Mouse (Mus musculus) spleen, postnatal 4 days (tissue): ENCODE data around the gene Sim2.
A peak's percentile ranks its signal among the peaks of the same experiment; 100 is the strongest.

Source experiments
- DNase-seq, 2 experiments: peaks; one replicate each; pipeline ENCODE4 v3.0.0; 2022; ENCODE audit warnings: low spot score in 2 of 2

Gene Sim2

DNA sequence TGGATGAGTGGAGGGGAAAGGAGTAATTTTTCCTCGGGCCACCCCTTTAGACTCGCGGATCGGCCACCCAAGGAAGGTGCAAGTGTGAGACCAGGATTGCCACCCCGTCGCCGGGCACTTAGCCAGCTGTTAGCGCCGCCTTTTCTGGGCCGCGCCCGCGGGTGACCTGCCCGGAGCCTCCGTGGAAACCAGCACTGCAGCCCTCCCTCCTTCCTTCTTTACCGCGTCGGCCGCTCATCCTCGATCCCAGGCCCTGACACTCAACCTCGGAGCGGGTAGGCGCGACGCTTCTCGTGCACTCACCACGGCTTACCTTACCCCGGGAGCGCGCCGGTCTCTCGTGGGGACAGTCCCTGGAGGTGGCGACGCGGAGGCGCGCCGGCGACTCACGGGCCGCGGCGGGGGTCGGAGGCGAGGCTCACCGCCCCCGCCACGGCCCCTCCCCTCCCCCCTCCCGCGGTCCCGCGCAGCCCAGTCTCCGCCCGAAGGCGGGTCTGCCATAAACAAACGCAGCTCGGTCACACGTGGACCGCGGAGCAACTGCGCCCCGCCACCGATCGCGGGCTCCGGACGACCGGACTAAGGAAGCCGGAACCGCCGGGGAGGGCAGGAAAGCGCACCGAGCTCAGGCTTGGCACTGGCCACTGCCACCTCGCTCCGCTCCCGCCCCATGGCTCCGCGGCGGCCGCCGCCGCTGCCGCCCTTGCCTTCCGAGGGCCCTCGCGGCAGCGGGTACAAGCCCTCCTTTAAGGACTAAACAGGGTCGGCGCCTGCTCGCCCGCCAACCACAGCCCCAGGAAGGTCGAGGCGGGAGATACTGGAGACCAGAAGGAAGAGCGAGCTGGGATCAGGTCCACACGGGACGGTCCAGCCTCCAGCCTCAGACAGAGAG, at the start of gene Sim2:
TSS of gene Sim2 (plus strand) at position 221 of the 892 bp plus-strand sequence.
- no peak for DNase-seq

DNA sequence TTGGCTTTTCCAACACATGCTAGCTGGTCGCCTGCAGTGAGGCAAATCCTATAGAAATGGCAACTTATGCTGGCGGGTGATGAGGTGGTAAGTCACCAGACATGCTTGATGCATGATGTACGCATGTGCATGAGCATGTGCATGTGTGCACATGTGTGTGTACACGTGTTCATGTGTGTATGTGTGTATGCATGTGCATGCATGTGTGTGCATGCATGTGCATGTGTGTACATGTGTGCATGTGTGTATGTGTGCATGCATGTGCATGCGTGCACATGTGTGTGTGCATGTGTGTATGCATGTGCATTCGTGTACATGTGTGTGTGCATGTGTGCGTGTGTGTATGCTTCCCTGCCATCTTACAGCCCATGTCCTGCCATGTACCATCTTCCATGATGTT, 47.5 kb upstream of the Sim2 start:
- DNase-seq: no peak

DNA sequence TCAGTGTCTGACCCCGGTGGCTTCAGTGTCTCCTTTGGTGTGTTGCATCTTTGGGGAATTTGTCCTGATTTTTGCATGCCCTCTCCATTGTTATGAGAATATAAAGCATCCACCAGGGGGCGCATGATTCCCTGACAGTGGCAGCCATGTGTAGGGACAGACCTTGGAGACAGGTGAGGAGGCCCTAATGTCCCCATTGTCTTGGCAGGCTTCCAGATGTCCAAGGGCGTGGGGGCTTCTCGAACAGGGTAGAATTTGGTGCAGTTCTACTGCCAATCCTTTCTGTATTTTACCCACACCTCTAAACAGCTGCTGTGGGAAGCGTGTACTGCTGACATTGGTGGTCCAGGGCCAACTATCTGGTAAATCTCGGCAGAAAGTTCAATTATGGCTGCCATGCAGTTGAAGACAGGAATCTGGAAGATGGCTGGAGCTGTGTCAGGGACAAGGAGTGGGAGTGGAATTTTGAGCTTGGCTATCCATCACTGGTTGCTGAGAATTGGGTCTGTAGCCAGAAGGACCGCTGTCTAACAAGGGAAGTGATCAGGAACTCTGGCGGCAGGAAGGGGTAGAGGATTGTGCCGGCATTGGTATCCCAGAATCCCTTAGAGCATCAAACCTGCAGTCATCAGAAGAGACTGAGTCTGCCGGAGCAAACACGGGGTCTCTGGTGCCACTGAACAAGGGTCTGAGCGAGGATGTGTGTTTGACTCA, 46.3 kb upstream of the Sim2 start:
- DNase-seq: peak; percentile 50 to 83

DNA sequence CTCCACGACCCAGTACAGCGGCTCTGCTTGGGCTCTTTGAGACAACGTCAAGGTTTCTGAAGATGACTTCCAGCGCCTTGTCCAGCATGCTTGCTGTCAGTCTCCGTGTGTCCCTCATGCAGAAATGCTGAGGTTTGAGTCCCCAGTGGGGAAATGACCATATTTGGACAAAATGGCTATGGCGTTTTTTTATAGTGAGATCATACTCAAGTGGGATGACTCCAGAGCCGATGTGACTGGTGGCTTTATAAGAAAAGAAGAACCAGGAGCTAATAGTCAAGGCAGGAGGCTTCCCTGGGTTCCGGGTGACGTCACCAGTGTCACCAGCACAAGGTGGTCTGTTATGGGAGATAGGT, 45.8 kb upstream of the Sim2 start:
- no peak for DNase-seq

DNA sequence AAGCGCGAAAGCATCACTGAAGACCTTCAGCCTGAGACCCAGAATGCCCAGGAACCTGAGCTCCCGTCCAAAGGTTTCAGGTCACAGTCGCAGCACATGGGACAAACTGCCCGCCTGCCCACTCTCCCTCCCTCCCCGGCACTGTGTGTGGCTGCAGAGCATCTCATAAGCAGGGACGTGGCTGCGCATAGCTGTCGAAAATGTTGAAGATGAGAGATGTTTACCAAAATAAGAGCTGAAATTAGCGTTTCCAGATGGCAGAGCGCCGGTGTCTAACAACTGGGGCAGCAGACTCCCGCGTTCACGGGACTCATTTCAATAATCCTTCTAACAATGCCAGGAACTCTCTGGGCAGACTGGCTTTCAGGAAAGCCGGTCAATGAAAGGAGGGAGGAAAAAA, 44.2 kb upstream of the Sim2 start:
- DNase-seq: no peak

DNA sequence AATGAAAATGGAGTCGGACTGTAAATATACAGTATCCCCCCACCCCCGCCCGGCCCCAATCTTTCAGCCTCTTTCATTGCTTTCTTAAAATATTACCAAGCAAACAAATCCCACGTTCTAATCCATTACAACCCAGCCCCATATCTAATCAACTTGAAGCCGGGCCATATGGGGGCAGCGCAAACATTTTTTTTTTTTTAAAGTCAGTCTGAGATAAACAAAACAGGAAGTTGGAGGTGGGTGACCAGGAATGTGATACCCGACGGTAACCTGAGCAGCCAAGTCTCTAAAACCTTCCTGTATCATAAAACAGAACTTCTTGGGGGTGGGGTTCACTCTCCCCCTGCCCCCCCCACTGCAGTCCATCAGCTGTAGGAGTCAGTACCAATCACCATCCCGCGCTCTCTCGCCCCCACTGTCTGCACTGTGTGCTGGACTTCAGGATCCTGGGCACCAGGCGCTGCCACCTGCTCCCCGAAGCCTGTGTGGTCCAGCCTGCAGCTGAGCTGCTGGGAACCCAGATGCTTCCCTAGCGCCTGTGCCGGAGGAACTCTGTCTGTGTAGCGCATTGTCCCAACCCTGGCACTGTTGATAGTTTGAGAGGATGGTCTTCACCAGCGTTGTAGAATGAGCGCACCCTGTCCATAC, 43.5 kb upstream of the Sim2 start:
- DNase-seq: no peak

DNA sequence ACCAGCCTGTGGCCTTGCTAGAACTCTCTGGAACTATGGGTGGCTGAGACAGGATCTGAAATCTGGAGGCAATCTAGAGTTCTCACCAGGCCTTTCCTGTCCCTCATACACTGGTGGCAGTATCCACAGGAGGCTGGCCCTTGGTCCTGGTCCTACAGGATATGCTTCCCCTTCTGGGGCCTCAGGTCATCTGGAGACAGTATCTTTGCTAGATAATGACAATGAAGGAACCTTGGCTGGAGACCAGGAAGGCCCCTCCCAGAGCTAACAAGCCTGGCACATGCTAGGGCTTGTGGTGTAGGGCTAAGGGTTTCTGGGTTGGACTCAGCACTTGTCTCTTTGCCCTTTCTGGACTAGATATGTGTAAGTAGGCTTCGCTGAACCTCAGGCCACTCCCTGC, 40.9 kb upstream of the Sim2 start:
- DNase-seq: no peak

DNA sequence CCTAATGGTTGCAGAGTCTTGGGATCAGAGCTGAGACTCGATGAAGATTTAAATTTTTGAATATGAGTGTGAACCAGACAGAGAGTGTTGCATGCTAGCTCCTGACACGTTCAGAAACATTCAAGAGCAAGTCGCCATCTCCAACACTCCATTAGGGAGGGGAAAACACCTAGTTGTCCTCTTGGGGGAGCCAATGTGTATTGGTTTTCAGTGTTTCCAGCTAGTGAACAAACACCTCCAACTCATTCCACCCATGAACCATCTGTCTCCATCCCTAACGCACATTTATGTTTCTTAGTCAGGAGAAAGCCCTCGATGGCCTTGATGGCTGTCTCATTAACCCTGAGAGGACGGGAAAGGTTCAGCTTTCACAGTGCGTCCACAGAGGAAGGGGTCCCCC, 39.7 kb upstream of the Sim2 start:
- no peak for DNase-seq

DNA sequence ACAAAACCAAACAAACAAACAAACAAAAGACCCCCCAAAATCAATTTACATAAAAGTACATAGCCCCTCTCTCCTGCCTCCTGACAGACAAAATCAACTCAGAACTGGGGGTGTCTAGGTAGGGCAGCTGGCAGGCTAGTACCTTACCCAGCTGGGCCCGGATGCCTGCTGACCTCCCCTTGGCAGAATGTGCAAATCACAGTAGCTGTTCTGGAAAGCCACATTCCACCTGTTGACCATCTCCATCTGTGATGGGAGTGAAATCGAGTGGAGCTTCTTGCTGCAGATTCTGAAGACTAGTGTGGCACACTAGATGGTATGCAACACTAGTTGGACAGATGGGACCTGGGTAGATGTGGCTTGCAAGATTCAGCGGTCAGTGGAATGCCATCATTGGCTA, 34.4 kb upstream of the Sim2 start:
- no peak for DNase-seq

DNA sequence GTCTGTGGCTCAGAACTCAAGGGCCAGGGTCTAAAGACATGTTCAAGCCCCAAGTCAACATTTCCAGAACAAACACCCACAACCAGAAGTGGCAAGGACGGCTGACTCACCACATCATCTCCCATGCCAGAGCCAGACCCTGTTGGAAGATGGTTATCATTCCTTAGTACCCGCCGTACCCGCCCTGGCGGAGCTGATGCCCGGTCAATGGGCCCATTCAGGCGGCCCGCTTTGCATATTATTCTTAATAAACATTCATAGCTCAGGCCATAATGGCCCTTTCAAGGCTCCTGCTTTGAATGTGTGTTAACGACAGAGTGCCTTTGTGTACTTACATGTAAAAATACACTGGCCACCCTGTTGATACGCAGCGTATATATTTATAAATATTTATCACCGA, 29.6 kb upstream of the Sim2 start:
- no peak for DNase-seq

DNA sequence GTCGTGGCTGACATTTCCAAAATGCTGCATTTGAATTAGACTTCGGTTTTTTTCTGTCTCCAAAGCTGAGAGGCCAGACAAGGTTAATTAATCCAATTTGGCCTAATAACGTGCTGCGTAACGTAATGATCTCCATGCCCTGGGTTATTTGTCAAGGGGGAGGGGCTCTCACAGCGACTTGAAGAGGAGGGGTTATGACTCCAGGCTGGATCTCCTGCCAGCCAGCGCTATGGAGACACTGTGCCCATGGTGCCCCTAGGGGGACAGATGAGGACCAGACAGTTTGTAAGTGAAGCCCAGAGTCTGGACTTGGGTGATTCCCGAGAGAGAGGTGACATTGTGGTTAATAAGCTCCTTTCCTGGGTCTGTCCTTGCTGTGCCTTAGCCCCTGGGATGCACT, 29.2 kb upstream of the Sim2 start:
- no peak for DNase-seq

DNA sequence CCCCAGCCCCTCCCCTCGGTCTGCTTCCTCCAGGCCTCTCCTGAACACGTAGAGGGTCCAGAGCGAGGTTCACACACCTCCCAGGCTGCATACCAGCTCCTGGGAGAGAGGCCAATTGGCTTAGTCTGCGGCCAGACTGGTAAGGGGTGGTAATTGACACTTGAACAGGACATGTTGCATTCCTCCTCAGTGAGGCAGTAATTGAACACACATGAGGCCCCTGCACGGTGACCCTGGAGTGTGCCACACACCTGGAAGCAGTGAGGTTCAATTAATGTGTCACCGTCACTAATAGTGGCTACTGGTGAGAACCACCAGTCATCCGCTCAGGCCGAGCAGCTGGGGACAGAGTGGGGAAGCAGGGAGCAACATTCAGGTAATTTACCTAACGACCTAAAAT, 24.9 kb upstream of the Sim2 start:
- DNase-seq: no peak

DNA sequence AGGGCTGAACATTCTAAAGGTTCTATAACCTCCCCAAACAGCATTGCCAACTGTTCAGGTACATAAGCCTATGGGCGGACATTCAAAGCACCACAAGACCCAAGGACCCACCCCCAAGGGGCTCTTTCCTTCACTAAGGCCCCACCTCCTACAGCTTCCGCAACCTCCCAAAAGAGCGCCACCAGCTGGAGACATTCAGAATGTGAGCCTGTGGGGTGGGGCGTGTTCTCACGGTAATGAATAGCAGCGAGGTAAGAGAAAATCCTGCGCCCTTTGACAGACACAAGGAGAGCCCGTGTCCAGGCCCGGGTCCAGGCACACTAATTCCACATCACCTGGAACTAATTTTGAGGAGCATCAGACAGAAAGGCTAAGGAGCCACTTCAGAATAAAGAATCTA, 20.5 kb upstream of the Sim2 start:
- DNase-seq: no peak

DNA sequence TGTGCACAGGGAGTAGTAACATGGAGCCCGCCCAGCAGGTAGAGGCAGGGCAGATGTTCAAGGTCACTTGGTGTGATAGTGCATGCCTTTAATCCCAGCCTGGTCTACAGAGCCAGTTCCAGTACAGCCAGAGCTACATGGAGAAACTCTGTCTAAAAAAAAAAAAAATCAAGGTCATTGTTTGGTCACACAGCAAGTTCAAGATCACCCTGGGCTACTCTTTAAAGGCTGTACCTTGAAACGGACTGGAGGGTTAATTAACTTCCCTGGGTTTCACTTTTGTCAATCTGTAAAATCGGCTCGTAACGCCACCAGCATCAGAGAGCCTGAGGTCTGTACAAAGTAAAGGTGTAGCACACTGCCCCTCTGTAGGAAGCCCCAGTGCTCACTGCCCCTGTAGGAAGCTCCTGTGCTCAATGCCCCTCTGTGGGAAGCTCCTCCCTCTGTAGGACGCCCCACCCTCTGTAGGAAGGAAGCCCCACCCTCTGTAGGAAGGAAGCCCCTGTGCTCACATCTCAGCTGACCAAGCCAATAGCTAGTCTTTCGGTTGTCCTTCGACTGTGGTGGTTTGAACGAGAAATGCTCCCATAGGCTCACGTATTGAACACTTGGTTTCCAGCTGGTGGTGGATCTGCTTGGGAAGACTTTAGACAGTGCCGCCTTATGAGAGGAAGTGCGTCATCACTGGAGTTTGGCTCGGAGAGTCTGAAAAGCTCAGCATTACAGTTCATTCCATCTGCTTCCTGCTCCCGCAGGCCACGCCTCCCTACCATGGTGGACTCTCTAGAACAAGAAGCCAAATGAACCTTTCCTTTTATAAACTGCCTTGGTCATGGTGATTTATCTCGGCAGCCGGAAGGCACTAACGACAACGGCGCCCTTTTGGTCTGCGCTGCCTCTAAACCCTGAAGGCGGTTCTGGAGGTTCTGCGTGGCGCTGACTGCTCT, 18.7 kb upstream of the Sim2 start:
- DNase-seq: no peak

DNA sequence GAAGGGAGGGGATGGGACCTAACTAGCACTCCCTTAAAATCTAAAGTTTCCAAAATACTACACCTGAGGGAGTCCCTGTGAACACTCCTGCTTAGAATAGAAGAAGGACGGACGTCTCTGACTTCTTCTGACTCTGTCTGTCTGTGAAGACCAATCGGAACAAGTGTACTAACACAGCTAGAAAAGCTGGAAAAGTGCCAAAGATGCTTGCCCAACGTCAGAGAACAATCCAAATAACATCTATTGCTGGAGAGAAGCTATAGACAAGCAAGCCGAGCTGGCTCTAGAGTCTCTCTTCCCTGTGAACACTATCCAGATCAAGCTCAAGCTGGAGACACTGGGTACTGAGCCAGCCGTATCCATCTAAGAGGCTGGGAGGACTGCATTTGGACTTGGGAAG, 18.0 kb upstream of the Sim2 start:
- DNase-seq: no peak

DNA sequence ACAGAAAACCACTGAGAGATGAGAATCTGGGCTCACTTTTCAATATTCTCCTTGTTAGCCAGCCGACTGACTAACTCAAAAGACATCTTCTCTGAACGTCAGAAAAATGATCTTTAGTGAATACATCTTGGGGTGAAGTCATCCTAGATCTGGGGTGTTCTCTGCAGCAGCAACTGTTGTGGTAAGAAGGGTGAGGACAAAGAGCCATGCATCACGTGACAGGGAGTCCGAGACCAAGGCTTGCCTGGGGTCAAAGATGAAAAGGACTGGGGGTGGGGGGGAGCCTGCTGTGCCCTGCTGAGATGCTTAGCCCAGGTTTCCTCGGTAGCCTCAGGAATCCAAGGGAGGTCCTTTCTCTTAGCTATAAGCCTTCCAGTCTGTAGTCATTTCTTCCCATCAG, 17.5 kb upstream of the Sim2 start:
- no peak for DNase-seq

DNA sequence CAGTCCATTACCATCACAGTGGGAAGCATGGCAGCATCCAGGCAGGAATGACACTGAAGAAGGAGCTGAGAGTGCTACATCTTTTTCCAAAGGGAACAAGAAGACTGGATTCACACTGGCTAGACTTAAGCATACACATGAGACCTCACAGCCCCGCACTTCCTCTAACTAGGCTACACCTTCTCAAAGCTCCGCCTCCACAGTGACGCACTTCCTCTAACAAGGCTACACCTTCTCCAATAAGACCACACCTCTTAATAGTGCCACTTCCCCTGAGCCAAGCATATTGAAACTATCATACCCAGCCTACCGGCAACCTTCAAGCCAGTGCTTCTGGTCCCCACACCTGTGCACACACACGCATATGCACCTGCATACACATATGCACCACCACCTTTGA, 15.7 kb upstream of the Sim2 start:
- no peak for DNase-seq

DNA sequence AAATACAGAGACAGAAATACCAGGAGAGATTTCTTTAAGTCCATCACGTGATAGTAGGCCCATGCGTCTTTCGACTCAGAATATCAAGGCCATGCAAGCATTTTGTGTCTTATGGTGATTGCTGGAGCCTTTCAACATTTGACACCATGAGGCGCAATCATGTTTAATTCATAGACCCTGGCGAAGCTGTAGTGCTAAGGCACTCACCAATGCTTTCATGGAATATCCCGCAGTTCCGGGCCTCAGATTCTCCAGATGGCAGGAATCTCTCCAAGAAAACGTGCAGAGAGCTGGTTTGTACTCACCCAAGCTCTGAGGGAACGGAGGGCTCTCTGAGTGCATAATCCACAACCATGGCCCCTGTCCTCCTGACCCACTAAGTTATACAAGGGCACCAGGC, 13.8 kb upstream of the Sim2 start:
- no peak for DNase-seq

DNA sequence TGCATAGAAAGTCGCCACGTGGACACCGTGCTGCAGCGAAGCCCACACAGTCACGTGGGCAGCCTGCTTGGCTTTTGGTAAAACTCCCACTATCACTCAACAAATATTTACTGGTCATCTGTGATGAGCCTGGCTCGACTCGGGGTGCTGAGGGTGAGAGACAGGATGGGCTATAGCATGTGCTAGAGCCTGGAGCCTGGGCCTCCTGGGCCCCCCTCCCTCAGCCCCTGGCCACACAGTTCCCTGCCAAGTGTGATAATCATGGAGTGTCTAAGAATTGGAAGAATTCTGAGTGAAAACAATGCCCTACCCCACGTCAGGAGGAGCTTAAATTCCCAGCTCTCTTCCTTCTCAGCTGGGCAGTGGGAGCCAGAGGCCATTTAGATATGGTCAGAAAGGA, 13.3 kb upstream of the Sim2 start:
- no peak for DNase-seq

DNA sequence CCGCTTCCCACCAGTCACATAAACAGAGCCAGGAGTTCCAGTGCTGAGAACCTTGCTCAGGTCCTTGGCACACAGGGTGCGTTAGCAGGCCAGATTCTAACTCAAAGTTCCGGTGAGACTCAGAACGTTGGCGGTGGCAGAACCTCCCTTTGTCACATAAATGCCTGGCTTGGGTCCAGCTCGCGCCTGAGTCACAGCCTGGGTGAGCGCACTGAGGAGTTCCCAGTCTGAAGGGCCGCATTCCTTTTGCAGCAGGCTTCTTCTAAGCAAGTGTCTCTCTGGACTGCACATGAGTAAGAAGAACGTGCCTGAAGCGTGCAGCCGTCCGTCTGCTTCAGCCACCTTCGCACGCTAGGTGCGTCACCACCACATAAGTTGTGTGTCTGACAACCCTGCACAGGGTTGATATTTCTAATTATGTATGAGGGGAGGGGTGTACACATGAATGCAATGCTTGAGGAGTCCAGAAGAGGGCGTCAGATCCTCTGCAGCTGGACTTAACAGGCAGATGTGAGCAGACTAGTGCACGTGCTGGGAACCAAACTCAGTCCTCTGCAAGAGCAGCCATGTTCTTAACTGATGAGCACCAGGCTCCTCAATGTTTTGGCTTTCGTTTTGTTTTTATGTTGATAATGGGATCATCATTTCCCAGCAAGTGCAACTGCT, 9.2 kb upstream of the Sim2 start:
- DNase-seq: no peak
